Mouse (Mus musculus) MN1 (cell line): ENCODE measurements at regions not wholly inside any gene's neighbourhood (a gene's known extent, or its start where the extent isn't known, plus 50 kb on each side); places are given as distances from the start of the nearest gene placed in this dataset.

Experiments
- DNase-seq: peaks from one replicate; pipeline ENCODE4 v3.0.0-alpha.2; 2016; ENCODE audit warnings: low spot score

DNA sequence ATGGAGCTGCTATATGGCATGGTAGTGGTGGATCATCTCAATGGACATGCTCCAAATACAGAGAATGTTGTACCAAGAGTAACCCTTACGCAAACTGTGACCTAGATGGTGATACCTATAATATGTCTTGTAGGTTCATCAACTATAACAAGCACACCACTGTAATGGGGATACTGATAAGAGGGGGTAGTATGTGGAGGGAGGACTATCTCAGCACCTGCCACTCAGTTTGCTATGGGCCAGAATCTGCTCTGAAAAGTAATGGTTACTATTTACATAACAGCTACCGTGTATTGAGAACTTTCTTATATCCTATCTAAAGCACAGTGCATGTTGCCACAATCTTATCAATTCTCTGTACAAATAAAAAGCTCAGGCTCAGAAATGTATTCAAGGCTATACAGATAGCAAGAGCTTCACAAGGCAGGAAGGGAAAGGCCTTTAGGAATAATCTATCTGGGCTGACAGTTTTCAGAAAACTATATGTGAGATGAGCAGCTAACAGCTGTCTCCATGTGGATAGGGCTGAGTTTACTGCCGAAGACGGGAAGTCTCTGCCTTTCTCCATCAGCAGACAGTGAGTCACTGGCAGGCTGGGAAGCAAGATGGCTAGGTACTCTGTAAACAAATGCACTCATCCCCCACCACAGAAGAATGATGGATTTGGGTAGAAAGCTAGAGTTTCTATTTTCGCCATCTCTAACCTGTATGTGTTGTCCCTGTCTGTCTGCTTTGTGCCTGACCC lies 77.1 kb upstream of the Nck2 start:
- no peak for DNase-seq

DNA sequence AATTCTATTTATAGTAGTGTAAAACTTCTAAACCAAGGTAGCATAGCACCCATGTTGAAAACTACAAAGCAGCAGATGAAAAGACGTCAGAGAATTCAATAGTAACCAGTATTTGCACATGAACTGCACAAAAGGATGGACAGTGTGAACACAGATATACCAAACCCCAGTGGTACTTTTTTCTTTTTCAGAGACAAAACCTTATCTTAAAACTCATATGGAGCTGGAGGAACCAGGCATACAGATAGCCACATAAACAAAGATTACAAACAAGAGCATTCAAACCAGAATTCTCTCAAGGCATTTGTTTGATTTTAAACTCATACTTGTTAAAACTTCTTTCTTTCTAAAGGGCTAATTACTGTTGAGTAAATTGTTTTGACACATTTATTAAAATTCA lies 72.5 kb upstream of the Nck2 start:
- DNase-seq, result no peak

DNA sequence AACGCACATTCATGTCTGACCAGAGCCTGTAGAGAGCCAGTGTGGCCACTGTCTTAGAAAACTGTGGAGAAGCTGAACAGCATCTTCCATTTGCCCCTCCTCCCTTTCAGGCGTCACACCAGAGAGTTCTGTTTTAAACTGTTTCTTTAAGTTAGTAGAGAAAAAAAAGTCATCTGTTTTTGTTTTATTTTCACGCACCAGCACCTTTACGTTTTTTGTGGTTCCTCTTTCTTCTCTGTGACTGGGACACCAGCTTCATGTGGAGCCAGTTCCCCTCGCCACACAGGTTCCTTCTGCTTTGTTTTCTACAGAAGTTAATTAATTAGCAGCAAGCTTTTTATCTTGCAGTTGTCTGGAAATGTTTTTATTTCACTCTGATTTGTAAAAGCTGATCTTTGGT lies 69.4 kb upstream of the Nck2 start:
- DNase-seq, result no peak

DNA sequence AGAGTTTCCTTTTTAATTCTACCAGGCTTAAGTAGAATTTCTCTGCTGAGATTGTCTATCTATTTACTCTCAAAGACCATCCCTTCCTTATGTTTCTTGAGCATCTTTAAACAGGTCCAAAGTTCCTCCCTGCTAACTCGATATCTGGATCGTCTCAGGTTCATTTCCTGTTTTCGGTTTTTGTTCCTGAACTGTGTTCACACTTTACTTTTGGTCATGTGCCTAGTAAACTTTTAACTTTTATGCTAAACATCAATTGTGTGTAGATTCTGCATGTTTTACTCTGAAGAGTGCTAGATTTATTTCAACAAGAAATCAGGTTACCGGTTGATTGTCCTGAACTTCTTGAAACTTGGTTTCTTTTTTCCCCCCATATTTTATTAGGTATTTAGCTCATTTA lies 68.5 kb upstream of the Nck2 start:
- DNase-seq, result no peak

- no peak for DNase-seq
Measured at GRCm38 (mm10) chr1:43377491-43378263, 66.7 kb upstream of the Nck2 start.

GRCm38 (mm10) chr1:43385008-43385407 lies 59.4 kb upstream of the Nck2 start:
- DNase-seq, result no peak

GRCm38 (mm10) chr1:43394035-43394434 lies 50.3 kb upstream of the Nck2 start:
- DNase-seq, result no peak
